Mouse (Mus musculus) kidney, postnatal 0 days (tissue): Measurements from ENCODE around the gene Rere. TPM values are rescaled to one million over a fixed set of nuclear protein-coding genes. Genes with fewer than 3 reads are reported as not detected.
A peak's percentile ranks its signal among the peaks of the same experiment; 100 is the strongest.

ENCODE experiments used
- ATAC-seq: fragments of 200-750 bp; cut with Nextera tagmentation; replicated peaks from 2 replicates; pipeline ENCODE4 v1.8.0; 2017; ENCODE audit warnings: low read depth, moderate number of reproducible peaks, moderate TSS enrichment, moderate library complexity; ENCODE audit not compliant: low FRiP score
- DNase-seq: peaks from one replicate; pipeline ENCODE4 v3.0.0-alpha.2; 2016; ENCODE audit warnings: low spot score
- H3K27ac ChIP-seq: fragments of 300-500 bp; sonication (generic); 2 replicates; pipeline ENCODE4 v1.5.1; 2014; ENCODE audit warnings: mild to moderate bottlenecking
- H3K27me3 ChIP-seq: fragments of 300-500 bp; sonication (generic); 2 replicates; pipeline ENCODE4 v1.6.1; 2014; ENCODE audit warnings: low read length, mixed read lengths; ENCODE audit not compliant: insufficient read depth
- H3K36me3 ChIP-seq: fragments of 300-500 bp; sonication (generic); 2 replicates; pipeline ENCODE4 v1.6.1; 2014; ENCODE audit warnings: low read length, mixed read lengths; ENCODE audit not compliant: insufficient read depth
- H3K4me1 ChIP-seq: fragments of 300-500 bp; sonication (generic); replicated peaks from 2 replicates; pipeline ENCODE4 v1.6.1; 2014; ENCODE audit warnings: antibody characterized with exemption, low read length, mixed read lengths; ENCODE audit not compliant: insufficient read depth
- H3K4me2 ChIP-seq: fragments of 300-500 bp; sonication (generic); 2 replicates; pipeline ENCODE4 v1.6.1; 2014; ENCODE audit warnings: mild to moderate bottlenecking, low read length, moderate library complexity, mixed read lengths
- H3K4me3 ChIP-seq: fragments of 300-500 bp; sonication (generic); replicated peaks from 2 replicates; pipeline ENCODE4 v1.5.1; 2014; ENCODE audit warnings: low read depth, low read length
- H3K9ac ChIP-seq: fragments of 300-500 bp; sonication (generic); 2 replicates; pipeline ENCODE4 v1.6.1; 2014; ENCODE audit warnings: low read depth, low read length
- H3K9me3 ChIP-seq: fragments of 300-500 bp; sonication (generic); replicated peaks from 2 replicates; pipeline ENCODE4 v1.6.1; 2016; ENCODE audit warnings: low read length, inconsistent platforms, mixed read lengths
- CTCF ChIP-seq: IDR thresholded peaks from 2 replicates; pipeline ENCODE4 v1.5.1; 2016; ENCODE audit warnings: antibody characterized with exemption, low read depth, mild to moderate bottlenecking, moderate library complexity
- WGBS: fragments of 180-500 bp; shearing (Covaris S2); extraction: QIAGEN DNeasy Blood & Tissue Kit; methylation state at CpG from one replicate; pipeline ENCODE4 v1.1.7; 2014; 5-methylcytosine and 5-hydroxymethylcytosine counted together
- polyA plus RNA-seq: library from polyadenylated mRNA; unstranded; fragments of >200 nt; fragmentation: Nextera tagmentation; extraction: Ambion mirVana; gene quantifications from 2 replicates; pipeline ENCODE4 v1.2.1, GENCODE M21; 2015

The Rere gene
- polyA plus RNA-seq: 29.1 and 29.8 TPM in 2 replicates

DNA sequence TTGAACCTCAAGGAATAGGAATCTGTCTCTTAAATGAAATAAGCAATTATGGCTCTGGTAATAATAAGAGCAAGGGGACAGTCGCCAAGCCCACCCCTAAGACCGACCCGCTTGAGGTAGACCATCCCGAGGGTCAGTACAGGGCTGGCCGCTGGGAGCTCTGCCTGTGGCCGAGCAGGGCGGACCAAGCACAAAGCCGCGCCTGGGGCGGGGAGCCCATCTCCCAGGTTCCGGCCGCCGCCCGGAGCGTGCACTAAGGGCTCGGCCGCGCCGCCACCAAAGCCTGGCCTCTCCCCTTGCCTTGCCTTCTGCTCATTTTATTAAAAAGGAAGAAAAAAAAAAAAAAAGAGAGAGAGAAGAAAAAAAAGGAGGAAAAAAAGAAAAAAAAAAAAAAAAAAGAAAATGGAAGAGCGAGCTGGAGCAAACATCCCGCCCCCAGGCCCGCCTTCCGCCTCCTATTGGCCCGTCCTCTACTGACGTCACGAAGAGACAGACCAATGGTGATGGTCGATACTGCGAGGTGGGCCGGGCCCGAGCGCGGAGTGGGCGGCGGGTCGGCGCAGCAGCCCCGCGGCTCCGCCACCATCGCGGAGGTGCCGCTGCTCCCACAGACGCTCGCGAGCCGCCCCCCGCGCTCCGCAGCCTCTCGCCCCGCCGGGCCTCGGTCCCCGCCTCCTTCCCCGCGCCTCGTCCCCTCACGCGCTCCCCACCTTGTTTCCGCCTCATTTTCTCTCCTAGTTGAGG is at the start of gene Rere:
Gene Rere (plus strand): TSS at position 629 of the 744 bp plus-strand sequence.
- Histone ChIP-seq H3K36me3 (no peaks in the 10 kb centered on the region), H3K9ac (peak within 1 kb of the TSS; percentile 93), H3K27ac (peak within 1 kb of the TSS; percentile 99), H3K9me3 (no peaks in the 10 kb centered on the region), H3K4me2 (peak within 1 kb of the TSS; percentile 67), H3K27me3 (no peaks in the 10 kb centered on the region), H3K4me1 (peaks cover 13% of the 10 kb centered on the region; the same call in 1 of the 2 replicates), H3K4me3 (peak within 1 kb of the TSS; percentile 79)
- 1% methylated on average over 60 of the region's 60 CpGs for WGBS
- ATAC-seq: peak; percentile 98
- DNase-seq: peak; percentile 97
- 0 out of 2 replicates have a peak, but pooled peaks have one; percentile 13 for TF ChIP-seq CTCF

DNA sequence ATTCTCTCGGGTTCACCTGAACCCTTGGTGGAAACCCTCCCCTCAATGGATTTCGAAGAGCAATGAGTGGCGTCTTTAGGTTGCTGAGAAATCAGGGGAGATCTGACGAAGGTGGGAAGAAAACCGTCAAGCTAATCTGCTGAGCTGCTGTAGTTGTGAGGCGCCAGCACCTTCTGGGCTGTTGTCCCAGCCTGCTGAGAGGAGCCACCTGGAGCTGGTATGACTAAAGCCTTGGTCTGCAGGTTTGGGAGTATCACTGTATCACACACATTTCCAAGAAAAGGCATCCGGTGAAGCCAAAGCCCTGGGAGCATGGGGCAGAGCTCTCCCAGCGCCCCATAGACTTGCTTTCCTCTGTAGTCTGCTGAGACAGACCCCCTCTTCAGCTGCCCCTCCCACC is 49.6 kb upstream of the Rere start:
- no peak overlapping the region for H3K27ac ChIP-seq
- H3K4me2 ChIP-seq: no peak overlapping the region
- H3K36me3 ChIP-seq: no peaks in the 10 kb centered on the region
- H3K9me3 ChIP-seq: no peaks in the 10 kb centered on the region
- DNase-seq (no peak), ATAC-seq (no peak)
- H3K9ac ChIP-seq: 0 out of 2 replicates have a peak overlapping the region, but pooled peaks have one; percentile 0
- H3K27me3 ChIP-seq: no peaks in the 10 kb centered on the region
- no peak overlapping the region for H3K4me3 ChIP-seq
- no peak for TF ChIP-seq CTCF
- WGBS: 46% methylated on average over 8 of the region's 8 CpGs
- 0 out of 2 replicates have a peak, but pooled peaks cover 9% of the 10 kb centered on the region for H3K4me1 ChIP-seq

DNA sequence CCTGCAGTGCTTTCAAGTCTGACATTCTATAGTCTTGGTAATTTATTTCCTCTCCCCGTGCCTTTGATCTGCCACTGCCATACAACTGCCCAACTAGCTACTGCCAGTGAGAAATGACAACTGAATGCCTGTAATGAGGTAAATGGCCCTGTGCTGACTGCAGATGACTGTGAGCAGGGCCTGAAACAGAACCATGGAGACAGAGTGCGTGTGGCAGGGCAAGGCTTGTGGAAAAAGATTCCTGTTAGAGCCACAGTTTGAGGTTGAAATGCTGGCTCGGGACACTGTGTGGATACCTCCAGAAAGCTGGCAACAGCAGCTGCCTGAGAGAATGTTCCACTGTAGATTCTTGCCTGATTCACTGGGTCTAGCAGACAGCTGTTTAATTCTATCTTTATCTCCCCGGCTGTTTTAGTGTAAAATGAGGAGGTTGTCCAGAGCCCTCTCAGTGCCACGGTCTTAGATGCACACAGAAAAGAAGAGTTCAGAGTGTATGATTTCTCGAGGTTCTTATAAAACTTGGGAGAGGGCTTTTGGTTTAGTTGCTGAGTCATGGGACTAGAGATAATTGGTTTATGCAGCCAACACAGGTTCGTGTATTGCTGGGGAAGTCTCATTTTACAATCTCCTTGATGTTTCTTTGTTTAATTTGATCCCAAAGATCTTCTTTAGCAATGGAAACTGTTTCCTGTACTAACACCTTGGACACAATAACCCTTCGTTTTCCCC is 46.7 kb upstream of the Rere start:
- ATAC-seq (no peak), DNase-seq (no peak)
- WGBS: 38% methylated on average over 8 of the region's 8 CpGs
- no peak overlapping the region for H3K27ac ChIP-seq
- H3K4me1 ChIP-seq: peaks cover 22% of the 10 kb centered on the region
- H3K36me3 ChIP-seq: no peaks in the 10 kb centered on the region
- no peaks in the 10 kb centered on the region for H3K27me3 ChIP-seq
- no peak for TF ChIP-seq CTCF
- no peak overlapping the region for H3K9ac ChIP-seq
- H3K4me3 ChIP-seq: no peak overlapping the region
- H3K9me3 ChIP-seq: no peaks in the 10 kb centered on the region
- H3K4me2 ChIP-seq: no peak overlapping the region

DNA sequence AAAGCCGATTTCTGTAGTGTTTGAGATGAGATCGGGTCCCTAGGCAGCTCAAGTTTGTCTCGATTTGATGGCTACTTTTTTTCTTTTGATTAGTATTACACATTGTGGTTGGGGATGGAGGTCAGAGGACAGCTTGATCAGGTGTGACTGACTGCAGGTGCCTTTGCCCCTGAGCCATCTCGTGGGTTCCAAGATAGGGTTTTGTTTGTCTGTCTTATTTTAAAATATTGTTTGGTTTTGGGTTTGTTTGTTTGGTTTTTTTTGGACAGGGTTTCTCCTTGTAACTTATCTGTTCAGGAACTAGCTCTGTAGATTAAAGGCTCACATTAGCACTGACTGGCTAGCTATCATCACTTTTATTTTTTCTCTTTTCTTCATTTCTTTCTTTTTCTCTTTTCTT is 45.9 kb upstream of the Rere start:
- Histone ChIP-seq H3K4me1 (peaks cover 21% of the 10 kb centered on the region), H3K9ac (no peak overlapping the region), H3K27me3 (no peaks in the 10 kb centered on the region), H3K27ac (no peak overlapping the region), H3K4me2 (no peak overlapping the region), H3K36me3 (no peaks in the 10 kb centered on the region), H3K9me3 (no peaks in the 10 kb centered on the region), H3K4me3 (no peak overlapping the region)
- TF ChIP-seq CTCF: no peak
- WGBS: 69% methylated on average over 4 of the region's 4 CpGs
- ATAC-seq (no peak), DNase-seq (no peak)

DNA sequence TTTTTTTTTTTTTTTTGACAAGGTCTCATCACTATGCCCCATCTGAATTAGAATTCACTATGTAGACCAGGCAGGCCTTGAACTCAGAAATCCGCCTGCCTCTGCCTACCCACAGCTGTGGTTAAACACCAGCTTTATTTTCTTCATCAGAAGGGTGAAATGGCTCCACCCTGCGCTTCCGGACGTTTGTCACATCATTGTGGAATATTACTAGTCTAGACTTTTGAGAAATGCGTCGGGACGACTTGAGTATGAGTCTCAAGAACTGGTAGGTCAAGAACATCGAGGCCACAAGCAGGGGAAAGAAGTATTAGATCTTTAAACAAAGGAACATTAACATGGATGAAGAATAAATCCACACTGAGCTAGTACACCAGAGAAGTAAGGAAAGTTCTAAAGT is 45.4 kb upstream of the Rere start:
- no peaks in the 10 kb centered on the region for H3K27me3 ChIP-seq
- peaks cover 2% of the 10 kb centered on the region for H3K36me3 ChIP-seq
- H3K4me1 ChIP-seq: peaks cover 17% of the 10 kb centered on the region
- peak overlapping the region; percentile 89 for H3K4me3 ChIP-seq
- TF ChIP-seq CTCF: no peak
- peak overlapping the region; percentile 84; the same call in 1 of the 2 replicates for H3K9ac ChIP-seq
- peak overlapping the region; percentile 66 for H3K4me2 ChIP-seq
- no peak for ATAC-seq
- WGBS: 80% methylated on average over 8 of the region's 8 CpGs
- H3K27ac ChIP-seq: peak overlapping the region; percentile 98
- no peaks in the 10 kb centered on the region for H3K9me3 ChIP-seq
- no peak for DNase-seq
